10 mouse cellular contexts compared by ENCODE assay signal in the genomic region with DNA sequence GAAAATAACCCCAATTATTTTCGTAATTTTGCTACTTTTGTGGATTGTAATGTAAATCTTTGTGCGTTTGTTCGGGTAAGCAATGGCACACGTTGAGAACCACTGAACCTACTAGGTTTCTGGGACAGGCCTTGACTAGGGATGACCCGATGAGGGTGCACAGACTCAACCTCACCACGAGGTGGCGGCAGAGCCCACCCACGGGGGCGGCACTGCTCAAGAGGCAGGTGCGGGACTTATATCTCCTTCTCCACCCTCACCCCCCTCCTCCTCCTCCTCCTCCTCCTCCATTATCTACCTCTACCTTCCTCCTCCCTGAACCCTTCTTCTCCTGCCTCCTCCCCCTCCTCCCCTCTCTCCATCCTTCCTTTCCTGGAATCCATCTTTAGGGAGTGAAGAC. TPM values are rescaled to one million over a fixed set of nuclear protein-coding genes. Genes with fewer than 3 reads are reported as not detected.
A peak's percentile ranks its signal among the peaks of the same experiment; 100 is the strongest.
DNase-seq lines count a peak whose midpoint lies in the region; ATAC-seq and TF ChIP-seq lines count a peak whose summit lies in the region.
"Had no signal": no experiment of that assay in that cellular context is flagged by ENCODE, and none has a peak within 500 bp of the region (broad histone marks: within the 10 kb centered on the region; RNA-seq: fewer than 3 reads in every experiment).

No protein-coding gene starts in this region.

- H3K9me3 ChIP-seq in embryonic facial prominence, embryonic 11.5 days (replicated peaks; ENCODE audit: control insufficient read depth, low read length) = no peaks in the 10 kb centered on the region
- H3K9me3 ChIP-seq in kidney, postnatal 0 days (replicated peaks; ENCODE audit: low read length) = no peaks in the 10 kb centered on the region
- H3K9me3 ChIP-seq: heart, embryonic 15.5 days had no signal

- no peak overlapping the region for H3K9ac ChIP-seq in embryonic facial prominence, embryonic 11.5 days (replicated peaks; ENCODE audit: low read length)
- H3K9ac ChIP-seq in kidney, postnatal 0 days (ENCODE audit: low read depth, low read length) = no peak overlapping the region
- H3K9ac ChIP-seq: heart, embryonic 15.5 days had no signal

- peaks cover 13% of the 10 kb centered on the region for H3K27me3 ChIP-seq in embryonic facial prominence, embryonic 11.5 days (ENCODE audit: control insufficient read depth, insufficient read depth, low read length)
- peaks cover 3% of the 10 kb centered on the region; the same call in 1 of the 2 replicates for H3K27me3 ChIP-seq in kidney, postnatal 0 days (ENCODE audit: insufficient read depth, low read length)

- H3K4me1 ChIP-seq in embryonic facial prominence, embryonic 11.5 days (ENCODE audit: control insufficient read depth, insufficient read depth, low read length) = no peaks in the 10 kb centered on the region
- H3K4me1 ChIP-seq in kidney, postnatal 0 days (replicated peaks; ENCODE audit: insufficient read depth, low read length) = peaks cover 4% of the 10 kb centered on the region

- no peak for ATAC-seq in cerebellum, adult (ENCODE audit: insufficient number of reproducible peaks, low FRiP score, low TSS enrichment)
- ATAC-seq in embryonic facial prominence, embryonic 11.5 days (replicated peaks; ENCODE audit: insufficient number of reproducible peaks, low FRiP score, low TSS enrichment, low read depth) = peak; percentile 62
- peak; percentile 53 for ATAC-seq in kidney, postnatal 0 days (replicated peaks; ENCODE audit: low FRiP score, low read depth)

- DNase-seq in cerebellum, postnatal 10 days = peak; percentile 62 to 67
- peak; percentile 47 for DNase-seq in right cerebral cortex, postnatal 4 days
- no peak for DNase-seq in right cerebral cortex, adult 2 months (ENCODE audit: low spot score in 2 of 2)
- peak; percentile 66 for DNase-seq in embryonic facial prominence, embryonic 11.5 days (ENCODE audit: low spot score)
- DNase-seq in kidney, postnatal 0 days (ENCODE audit: low spot score) = peak; percentile 67
- DNase-seq in mesoderm, embryonic 11.5 days (ENCODE audit: low read depth, low spot score) = peak; percentile 59
- DNase-seq in thymus, postnatal 14 days = peak; percentile 92

- H3K27ac ChIP-seq in embryonic facial prominence, embryonic 11.5 days (replicated peaks; ENCODE audit: low read depth, low read length) = no peak overlapping the region
- no peak overlapping the region for H3K27ac ChIP-seq in kidney, postnatal 0 days
- H3K27ac ChIP-seq: heart, embryonic 15.5 days had no signal

- H3K4me2 ChIP-seq in embryonic facial prominence, embryonic 11.5 days (ENCODE audit: low read depth, low read length) = no peak overlapping the region
- H3K4me2 ChIP-seq in kidney, postnatal 0 days (ENCODE audit: low read length) = no peak overlapping the region
- H3K4me2 ChIP-seq: heart, embryonic 15.5 days had no signal

- peak; percentile 87 for TF ChIP-seq CTCF in kidney, postnatal 0 days (IDR thresholded peaks at IDR 0.05; ENCODE audit: low read depth)

- 16% methylated on average over 10 of the region's 10 CpGs for WGBS in embryonic facial prominence, embryonic 11.5 days
- 20% methylated on average over 10 of the region's 10 CpGs for WGBS in kidney, postnatal 0 days

- no peaks in the 10 kb centered on the region for H3K36me3 ChIP-seq in embryonic facial prominence, embryonic 11.5 days (replicated peaks; ENCODE audit: control insufficient read depth, insufficient read depth, low read depth, low read length)
- H3K36me3 ChIP-seq in kidney, postnatal 0 days (ENCODE audit: insufficient read depth, low read length) = no peaks in the 10 kb centered on the region
- H3K36me3 ChIP-seq: heart, embryonic 15.5 days had no signal

- no peak overlapping the region for H3K4me3 ChIP-seq in embryonic facial prominence, embryonic 11.5 days (ENCODE audit: low read depth, low read length)
- H3K4me3 ChIP-seq in kidney, postnatal 0 days (replicated peaks; ENCODE audit: low read depth, low read length) = no peak overlapping the region
- H3K4me3 ChIP-seq: heart, embryonic 15.5 days; myocyte had no signal

RNA-seq across cellular contexts. Expression of gene Tulp1, which starts 8.8 kb away (rescaled TPM):
- polyA plus RNA-seq in embryonic facial prominence, embryonic 11.5 days (2014; fragmentation: Nextera tagmentation; extraction: Ambion mirVana) = 3.4 and 3.6 TPM in 2 replicates
- polyA plus RNA-seq in kidney, postnatal 0 days (2015; fragmentation: Nextera tagmentation; extraction: Ambion mirVana) = 3.6 and 3.9 TPM in 2 replicates
- polyA plus RNA-seq: myocyte had no signal

RNA-seq across cellular contexts. Expression of gene Tead3, which starts 23.2 kb away (rescaled TPM):
- 8.6 and 9.0 TPM in 2 replicates for polyA plus RNA-seq in embryonic facial prominence, embryonic 11.5 days (2014; fragmentation: Nextera tagmentation; extraction: Ambion mirVana)
- 7.7 and 8.5 TPM in 2 replicates for polyA plus RNA-seq in kidney, postnatal 0 days (2015; fragmentation: Nextera tagmentation; extraction: Ambion mirVana)

RNA-seq across cellular contexts. Expression of gene Rpl10a, which starts 45.5 kb away (rescaled TPM):
- 562 and 613 TPM in 2 replicates for polyA plus RNA-seq in embryonic facial prominence, embryonic 11.5 days (2014; fragmentation: Nextera tagmentation; extraction: Ambion mirVana)
- polyA plus RNA-seq in kidney, postnatal 0 days (2015; fragmentation: Nextera tagmentation; extraction: Ambion mirVana) = 645 and 750 TPM in 2 replicates

Comparison
In these comparisons a context has a peak if more than half of its experiments do, and no peak if none do; other contexts are left out.
1. DNase-seq: peak in cerebellum, postnatal 10 days (2 of 2), right cerebral cortex, postnatal 4 days (single experiment), embryonic facial prominence, embryonic 11.5 days (single experiment), kidney, postnatal 0 days (single experiment), mesoderm, embryonic 11.5 days (single experiment) and thymus, postnatal 14 days (single experiment); none in right cerebral cortex, adult 2 months (0 of 2).